Mouse (Mus musculus) heart, adult 2 months (tissue): ENCODE measurements around the gene Duox2.

Experiments
- CTCF ChIP-seq: fragments of 200-600 bp; IDR thresholded peaks from 2 replicates; pipeline ENCODE4 v1.8.1; 2022; ENCODE audit warnings: antibody characterized with exemption, mild to moderate bottlenecking, moderate library complexity
- EP300 ChIP-seq: fragments of 200-500 bp; IDR thresholded peaks from 2 replicates; pipeline ENCODE4 v1.6.1; 2011; ENCODE audit warnings: low read depth, low read length, control low read depth; ENCODE audit not compliant: insufficient read depth

- TF ChIP-seq EP300 (no peak), CTCF (no peak)
Observed at GRCm38 (mm10) chr2:122240735-122241134, 57.5 kb downstream of the Duox2 start.
